Mouse (Mus musculus): ENCODE data around the gene Cdkal1. TPM values are rescaled to one million over a fixed set of nuclear protein-coding genes. Genes with fewer than 3 reads are reported as not detected.
A peak's percentile ranks its signal among the peaks of the same experiment; 100 is the strongest.

Cdkal1 gene
- total RNA-seq, 2 experiments from 2014 or later = 23.7 to 26.3 TPM

DNA sequence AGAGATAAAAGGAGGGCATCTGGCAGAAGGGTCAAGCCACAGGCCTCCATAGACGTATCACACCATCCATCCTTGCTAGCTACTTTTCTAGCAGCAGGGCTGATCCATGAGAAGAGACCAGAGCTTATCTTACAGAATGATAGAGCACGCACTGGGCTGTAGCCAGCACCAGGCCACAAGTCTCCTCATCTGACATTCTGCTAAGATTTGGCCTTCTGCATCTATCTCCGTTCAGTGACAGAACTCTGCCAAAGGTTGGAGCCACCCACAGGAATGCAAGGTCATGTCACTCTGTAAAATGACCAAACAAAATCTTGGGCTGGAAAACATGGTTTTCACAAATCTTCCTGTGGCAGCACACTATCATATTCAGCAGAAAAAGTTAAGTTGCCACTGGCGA lies 493.6 kb downstream of the Cdkal1 start:
- DNase-seq (ENCODE audit: low spot score in 2 of 2) = no peak

DNA sequence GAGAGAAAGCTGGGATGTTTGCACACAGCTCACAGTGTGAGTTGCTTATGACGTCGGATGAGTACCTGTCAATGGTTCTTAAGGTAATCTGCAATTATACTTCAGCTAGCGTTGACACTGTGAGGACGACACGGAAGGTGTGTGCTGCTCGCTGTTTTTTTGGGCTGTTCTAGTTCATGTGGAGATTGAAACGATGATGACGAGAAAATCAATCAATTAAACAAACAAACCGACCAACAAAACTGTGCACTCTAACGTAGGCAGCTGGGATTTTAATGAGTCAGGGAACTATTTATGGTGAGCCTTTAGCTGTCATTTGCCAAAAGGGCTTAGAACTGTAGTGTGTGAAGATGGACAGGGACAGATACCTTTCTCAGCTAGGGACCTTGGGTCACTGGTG lies 494.6 kb downstream of the Cdkal1 start:
- no peak for DNase-seq (ENCODE audit: low spot score in 2 of 2)

DNA sequence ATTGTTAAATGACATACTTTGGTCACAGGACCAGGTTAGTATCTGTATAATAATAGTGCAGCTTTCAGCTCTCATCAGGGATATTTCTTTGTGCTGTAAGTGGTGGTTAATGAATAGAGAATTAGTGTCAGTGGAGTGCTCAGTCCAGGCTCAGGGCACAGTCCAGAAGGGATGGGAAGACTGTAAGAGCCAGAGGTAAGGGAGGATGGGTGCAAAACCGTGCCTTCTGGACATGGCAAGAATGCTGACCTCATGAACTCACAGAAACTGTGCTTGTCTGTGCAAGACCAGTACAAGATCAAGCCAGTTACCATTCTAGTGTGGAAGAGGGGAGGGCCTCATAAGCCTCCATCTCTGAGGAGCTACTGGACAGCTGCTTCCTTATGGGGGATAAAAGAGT lies 496.1 kb downstream of the Cdkal1 start:
- DNase-seq (ENCODE audit: low spot score in 2 of 2) = no peak

DNA sequence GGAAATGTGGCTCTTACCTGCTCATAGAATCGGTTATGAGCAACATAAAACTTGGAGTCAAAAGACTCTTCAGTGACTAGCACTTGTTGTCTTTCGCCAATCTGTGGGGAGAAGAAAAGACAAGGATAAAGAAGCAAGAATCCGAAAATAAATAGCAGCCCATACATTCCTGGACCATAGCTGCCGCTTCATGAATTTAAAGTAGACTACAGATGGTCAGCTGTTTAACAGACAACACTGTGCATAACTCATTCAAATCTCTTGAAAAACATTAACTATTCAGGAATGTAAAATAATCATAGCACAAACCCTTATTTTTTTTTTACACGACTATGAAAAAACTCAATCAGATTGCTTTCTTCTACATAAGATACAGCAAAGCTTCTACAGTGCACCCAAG lies 498.0 kb downstream of the Cdkal1 start:
- DNase-seq (ENCODE audit: low spot score in 2 of 2) = no peak

DNA sequence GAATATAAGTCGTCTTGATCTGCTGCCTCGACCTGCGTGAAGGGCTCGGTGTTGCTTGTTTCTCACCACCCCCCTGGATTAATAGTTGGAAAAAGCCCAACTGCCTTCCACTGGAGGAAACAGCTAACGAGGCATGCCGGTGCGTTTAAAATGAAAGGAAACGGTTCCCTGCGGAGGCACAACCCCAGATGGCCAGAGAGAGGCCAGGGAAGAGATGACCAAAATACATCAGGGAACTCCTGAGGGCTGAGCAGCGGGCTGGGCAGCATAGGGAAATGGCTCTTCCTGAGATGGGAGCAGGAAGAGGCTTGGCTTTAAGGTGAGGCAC lies 499.4 kb downstream of the Cdkal1 start:
- no peak for DNase-seq (ENCODE audit: low spot score in 2 of 2)

DNA sequence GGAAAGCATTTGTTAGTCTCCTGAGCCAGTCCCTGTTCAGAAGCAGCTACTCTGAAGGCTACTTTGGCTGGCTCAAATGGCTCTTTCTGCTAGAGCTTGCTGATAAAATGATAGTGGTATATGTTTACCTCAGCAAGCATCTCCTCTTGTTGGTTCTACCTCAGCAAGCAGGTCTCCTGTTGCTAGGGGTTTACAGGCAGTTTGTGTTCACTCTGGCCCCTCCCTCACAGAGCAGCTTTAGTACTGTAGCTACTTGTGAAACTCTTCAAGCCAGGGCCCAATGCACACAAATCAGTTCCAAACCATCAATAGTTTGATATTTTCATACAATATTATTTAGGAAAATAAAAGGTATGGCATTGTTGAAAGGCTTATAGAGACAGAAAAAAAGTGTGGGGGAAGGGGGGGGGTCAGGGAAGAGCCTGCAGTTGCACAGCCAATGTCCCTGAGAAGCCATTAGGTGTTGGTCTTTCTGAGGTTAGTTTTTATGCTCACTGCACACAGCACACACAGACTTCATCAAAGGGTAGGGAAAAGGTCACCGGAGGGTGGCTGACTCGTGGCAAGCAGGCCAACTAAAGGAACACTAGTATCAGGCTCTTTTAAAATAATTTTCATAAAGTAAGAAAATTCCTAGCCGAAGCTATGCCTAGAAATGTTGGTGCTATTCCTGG lies 499.9 kb downstream of the Cdkal1 start:
- DNase-seq (ENCODE audit: low spot score in 2 of 2) = no peak

DNA sequence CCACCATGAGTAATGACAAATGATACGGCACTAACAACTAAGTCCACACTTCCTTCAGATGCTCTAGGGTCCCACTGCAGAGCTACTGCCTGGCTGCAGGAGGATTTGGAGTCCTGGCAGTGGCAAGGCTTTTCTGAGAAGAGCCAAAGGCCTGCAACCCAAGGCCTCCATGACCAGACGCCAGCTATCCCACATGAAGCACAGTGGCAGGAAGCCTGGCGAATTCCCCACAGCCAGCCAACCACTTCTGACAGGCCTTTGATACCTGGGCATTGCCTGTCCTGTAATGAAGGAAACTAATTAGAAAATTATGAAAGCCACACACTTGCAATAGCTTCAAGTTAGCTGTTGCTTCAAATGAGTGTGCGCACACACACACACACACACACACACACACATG lies 500.5 kb downstream of the Cdkal1 start:
- no peak for DNase-seq (ENCODE audit: low spot score in 2 of 2)

DNA sequence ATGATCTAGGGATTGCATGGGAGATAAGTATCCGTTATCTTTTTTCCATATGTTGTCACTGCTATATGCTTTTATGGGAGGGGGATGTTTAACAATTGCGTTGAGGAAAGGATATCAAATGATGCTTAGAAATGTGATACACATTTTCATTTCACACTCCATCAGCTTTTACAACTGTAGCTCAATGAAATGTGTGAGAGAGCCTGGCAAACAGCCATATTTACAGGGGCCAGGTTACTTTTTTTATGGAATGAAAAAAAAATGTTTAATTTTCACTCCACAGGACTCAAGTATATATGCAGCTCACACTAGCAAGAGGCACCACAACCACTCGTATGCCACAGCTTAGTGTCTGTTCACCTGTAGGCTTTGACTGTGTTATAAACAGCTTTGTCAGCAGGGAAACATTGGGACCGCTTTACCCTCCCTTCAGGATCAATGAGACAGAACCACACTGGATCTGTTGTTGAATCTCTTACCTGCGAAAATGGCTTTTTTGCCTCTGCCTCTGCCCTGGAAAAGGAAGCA lies 501.5 kb downstream of the Cdkal1 start:
- no peak for DNase-seq (ENCODE audit: low spot score in 2 of 2)

DNA sequence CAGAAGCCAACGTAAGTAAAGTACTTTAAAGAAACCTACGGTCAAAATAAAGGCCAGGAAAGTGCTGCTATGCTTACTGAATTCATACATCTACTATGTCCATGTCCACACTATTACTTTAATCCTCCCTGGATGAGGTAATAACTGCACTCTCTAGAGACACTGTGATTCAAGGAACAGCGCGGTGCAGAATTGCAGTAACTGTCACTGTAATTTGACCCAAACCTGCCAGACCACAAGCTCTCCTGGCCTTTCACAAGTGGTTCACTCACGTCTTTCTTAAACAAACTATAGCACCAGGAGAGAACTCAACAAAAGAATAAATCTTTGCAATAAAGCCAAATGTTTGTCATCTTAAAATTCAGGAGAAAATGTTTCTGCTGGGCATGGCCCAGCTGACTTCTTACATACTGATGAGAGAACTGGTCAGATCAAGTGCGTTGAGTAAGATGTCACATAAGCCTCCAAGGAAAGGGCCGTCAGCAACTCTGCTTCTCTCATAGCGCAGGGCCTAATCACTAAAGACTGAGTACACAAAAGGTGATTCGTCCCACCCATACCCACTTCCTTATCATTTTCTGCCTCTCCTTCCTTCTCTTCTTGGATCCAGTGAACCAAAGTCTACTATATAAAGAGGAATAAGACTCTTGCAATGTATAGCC lies 504.3 kb downstream of the Cdkal1 start:
- no peak for DNase-seq (ENCODE audit: low spot score in 2 of 2)

DNA sequence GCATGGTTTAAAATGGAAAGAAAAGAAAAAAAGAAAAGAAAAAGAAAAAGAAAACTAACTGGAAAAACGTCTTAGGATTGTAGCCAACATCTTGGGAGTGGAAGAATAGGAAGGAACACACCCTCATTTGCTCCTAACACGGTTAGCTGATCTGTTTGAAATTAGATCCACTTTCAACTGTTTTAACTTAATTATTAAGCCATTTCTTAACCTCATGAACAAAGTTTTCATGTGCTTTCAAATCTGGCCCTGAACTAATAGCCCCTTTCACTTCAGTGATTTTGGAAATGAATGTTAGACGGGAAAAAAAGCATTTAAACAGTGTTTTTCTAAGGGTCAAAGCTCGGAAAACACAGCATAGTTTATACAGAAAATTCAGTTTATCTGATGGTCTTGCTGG lies 505.5 kb downstream of the Cdkal1 start:
- no peak for DNase-seq (ENCODE audit: low spot score in 2 of 2)

DNA sequence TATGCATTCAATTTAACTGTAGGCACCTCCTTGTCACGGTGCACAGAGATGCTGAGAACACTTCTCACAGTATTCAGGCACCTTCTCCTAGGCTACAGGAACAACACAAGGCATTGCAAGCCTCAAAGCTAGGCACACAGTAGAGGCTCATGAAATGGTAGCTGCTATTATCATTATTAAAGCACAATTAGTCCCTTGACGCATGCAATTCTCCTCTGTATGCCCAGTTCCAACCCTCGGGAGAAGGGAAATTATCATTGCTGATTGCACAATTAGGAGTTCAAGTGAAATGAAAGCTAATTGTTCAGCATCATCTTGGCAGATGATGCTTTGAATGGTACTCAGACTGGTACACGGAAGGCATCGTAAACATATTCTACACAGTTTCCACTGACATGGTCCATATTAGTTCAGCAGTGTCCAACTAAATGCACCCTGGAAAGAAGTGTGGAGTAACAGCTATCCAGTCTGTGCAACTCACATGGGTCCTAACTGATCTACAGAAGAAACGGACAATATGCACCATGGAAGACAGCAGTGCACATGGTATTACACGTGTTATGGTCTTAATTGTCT lies 506.0 kb downstream of the Cdkal1 start:
- DNase-seq (ENCODE audit: low spot score in 2 of 2) = no peak

DNA sequence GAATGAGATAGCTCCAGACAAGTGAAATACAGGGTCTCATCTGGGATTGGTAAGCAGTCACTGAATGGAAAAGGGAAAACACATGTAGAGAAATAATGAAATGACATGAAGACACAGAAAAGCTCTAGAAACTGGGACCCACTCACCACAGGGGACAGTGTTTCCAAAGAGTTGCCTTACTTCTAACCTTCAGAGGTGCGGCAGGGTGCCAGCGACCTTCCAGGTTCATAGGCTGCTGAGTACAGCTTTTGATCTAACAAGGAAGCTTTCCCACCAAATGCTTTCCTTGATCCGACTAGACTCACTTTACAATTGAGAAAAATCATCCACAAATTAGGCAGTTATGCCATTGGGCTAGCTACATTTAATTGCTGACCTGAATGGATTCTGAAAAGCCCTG lies 507.1 kb downstream of the Cdkal1 start:
- DNase-seq (ENCODE audit: low spot score in 2 of 2) = no peak

DNA sequence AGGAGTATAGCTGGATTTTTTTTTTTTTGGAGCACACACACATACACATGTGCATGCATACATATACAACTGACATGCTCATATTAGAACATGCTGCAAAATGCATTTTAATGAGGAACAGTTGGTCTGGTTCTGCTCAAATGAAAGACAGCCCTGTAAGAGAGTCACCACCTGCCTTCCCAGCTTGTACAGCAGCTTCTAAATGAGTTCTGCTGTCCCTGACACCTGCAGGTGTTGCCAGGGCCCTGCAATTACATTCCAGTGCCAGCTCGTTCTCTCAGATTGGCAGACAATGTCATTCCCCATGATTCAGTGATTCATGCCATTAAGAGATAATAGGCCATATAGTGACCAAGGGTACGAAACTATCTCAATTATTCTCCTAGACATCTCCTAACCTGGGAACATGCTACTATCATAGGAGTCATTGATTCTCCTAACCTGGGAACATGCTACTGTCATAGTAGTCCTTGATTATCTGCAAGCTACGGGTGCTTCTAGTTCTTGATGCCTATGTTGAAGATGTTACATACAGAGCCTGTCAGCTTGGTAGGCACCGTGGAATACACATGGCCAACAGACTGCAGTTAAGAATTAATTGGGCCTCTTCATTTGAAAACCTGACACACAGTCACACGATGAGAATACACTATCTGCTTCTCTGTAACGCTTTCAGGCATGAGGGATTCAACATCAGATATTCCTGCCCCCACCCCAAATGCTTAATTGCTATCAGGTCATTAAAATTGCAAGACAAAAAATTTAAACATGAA lies 522.6 kb downstream of the Cdkal1 start:
- no peak for DNase-seq (ENCODE audit: low spot score in 2 of 2)

DNA sequence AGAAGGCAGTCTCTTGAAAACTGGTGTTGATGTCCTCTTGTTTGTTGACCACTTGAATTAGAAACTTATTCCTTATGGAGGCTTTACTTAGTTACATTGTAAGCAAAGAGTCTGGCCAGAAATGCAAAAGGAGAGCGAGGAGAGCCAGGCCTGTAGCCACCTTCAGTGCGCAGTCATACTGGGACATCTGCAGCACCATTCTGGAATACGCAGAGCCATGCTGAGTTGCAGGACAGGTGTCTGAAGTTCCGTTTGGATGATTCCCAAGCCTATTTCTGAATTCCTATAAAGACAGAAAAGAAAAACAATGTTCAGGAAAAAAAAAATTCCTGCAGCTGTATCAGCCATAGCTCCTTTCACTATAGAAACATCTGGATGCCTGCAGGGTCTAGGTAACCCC lies 529.5 kb downstream of the Cdkal1 start:
- no peak for DNase-seq (ENCODE audit: low spot score in 2 of 2)

DNA sequence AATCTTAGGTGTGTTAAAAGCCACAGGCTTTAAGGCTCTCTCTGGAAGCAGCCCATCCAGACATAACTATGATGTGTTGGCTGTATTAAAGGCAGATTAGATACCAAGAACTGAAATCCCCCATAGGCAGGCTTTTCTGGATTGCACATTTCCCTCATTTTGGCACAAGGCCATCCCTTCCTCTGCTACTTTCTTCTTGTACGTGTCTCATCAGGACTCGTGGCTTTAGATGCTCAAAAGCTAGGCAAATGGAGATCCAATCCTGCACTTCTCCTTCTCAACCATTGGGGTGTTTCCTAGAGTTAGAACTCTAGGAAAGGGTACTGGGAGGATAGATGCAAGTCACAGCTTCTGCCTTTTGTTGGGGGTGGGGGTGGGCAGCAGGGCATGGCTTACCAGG lies 535.1 kb downstream of the Cdkal1 start:
- no peak for DNase-seq (ENCODE audit: low spot score in 2 of 2)

DNA sequence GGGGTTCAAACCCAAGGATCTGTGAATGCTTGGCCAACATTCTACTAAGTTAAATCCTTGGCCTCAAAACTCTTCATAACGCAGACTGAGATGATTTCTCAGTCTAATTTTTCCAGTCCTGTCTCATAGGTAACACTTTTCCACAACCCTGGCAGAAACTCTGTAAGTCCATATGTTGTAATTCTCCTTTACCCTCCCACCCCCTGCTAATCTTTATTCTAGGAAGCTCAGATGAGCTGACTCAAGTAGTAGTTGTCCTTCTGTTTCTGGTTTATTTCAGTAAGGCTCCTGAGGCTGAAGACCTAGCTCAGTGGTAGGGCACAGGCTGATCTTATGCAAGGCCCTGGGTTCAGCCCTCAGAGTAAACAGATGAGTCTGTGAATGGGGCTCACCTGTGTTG lies 537.8 kb downstream of the Cdkal1 start:
- peak in 1 of 2 experiments; percentile 3 for DNase-seq (ENCODE audit: low spot score in 2 of 2)

DNA sequence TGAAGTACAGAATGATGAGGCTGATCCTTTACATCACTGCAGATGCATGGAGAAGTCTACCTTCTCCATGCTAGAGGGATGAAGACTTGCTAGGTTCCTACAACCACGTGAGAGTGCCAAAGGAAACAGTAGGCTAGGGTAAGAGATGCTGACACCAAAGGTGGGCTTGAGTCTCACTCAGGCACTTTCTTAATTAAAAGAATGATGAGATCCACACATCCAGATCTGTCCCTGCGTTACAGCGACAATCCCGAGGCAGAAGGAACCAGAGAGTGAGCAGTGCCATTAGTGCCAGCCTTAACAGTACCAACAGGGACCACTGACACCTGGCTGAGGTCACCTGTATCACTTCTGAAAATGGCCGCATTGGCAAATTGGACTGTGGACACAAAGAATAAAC lies 539.2 kb downstream of the Cdkal1 start:
- no peak for DNase-seq (ENCODE audit: low spot score in 2 of 2)

DNA sequence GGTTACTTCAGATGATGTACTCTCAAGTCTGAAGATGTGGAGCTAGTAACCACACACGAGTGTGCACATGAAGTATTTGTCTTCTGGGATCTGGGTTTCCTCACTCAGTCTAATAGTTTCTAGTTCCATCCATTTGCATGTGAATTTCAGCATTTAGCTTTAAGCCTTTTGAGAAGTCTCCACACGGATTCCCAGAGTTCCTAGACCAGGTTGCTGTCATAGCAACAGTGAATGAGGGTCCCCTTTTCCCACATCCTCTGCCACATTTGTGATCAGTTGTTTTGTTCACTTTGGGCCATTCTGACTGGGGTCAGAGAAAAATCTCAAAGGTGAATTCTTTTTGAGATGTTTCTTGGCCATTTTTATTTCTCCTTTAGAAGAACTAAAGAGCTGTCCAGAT lies 543.4 kb downstream of the Cdkal1 start:
- DNase-seq (ENCODE audit: low spot score in 2 of 2) = no peak

DNA sequence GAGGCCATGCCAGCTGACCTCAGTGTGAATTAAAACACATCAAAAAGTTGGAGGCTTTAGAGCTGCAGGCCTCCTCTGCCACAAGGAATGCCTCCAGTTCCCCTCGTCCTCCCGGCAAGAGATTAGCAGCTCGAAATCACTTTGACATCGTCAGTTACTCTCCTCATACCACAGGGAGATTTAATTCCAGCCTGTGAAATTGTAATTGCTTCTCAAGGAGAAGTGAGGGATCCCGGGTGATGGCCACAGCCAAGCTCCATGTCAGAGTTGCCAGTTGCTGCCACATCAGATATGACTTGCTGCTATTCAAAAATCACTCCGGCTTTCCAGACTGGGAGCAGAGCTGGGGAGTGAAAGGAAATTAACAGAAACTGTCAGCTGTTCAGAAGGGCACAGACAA lies 548.1 kb downstream of the Cdkal1 start:
- DNase-seq (ENCODE audit: low spot score in 2 of 2) = no peak

DNA sequence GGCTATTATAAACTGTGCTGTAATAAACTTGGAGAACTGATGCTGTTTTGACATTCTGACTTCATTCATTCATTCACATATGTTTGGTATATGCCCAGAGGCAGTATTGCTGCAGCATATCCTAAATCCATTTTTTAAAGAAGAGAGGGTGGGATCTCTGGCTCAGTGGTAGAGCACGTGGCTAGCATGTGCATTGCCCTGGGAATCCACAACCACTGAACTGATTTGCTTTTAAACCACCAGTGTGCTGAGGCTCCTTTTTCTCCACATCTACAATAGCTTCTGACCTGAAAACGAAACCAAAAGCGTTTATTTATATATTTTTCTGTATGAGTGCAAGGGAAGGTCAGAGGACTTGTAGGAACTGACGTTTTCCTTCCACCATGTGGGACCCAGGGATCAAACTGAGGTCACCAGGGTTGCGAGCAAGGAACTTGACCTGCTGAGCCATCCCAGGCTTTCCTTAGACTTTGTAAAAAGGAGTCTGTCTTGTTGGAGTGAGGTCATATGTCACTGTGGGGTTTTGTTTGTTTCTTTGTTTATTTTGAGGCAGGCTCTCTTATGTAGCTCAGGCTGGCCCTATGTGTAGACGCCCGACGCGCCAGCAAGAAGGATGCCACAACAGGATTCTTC lies 562.8 kb downstream of the Cdkal1 start:
- no peak for DNase-seq (ENCODE audit: low spot score in 2 of 2)

DNA sequence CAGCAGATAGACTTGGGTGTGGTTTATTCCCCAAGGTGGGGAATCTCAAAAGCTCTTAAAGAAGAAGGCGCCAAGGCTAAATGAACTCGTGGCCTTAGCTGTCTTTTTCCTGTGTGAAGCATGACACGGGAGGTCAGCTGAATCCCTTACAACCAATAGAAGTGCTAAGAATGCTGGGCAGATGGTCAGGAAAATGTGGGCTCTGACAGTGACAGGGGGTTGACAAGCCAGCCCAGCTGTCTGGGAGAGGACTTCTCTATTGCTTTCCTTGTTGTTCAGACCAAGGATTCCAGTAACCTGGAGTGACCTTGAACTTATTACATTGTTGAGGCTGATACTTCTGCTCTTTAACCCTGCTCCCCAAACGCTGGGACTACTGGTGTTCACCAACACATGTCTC lies 564.9 kb downstream of the Cdkal1 start:
- DNase-seq (ENCODE audit: low spot score in 2 of 2) = no peak

DNA sequence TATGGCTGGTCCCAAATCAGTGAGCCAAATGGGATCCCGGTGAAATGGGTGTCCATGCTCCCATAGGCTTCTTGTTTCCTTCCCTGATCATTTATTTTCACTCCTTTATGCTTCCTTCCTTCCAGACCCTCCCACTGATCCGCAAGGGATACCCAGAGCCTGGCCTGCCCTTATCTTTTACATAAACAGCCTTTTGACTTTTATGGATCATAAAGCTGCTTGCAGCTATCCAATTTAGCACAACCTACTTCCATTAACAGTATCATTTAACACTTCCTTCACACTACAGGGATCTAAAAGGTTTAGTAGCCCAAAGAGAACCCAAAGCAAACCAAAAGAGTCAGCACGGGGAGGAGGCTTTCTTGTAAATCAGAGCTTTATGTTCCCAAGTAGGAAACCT lies 570.4 kb downstream of the Cdkal1 start:
- no peak for DNase-seq (ENCODE audit: low spot score in 2 of 2)
